Mouse (Mus musculus): ENCODE measurements around the gene Il17re.

GRCm38 (mm10) chr6:113487125-113487576 is 28.9 kb downstream of the Il17re start:
- TF ChIP-seq HCFC1 (IDR thresholded peaks at IDR 0.05; ENCODE audit: borderline replicate concordance, insufficient read depth, low read length) = no peak
- no peak for TF ChIP-seq ZC3H11A (IDR thresholded peaks at IDR 0.05; ENCODE audit: borderline replicate concordance, low read depth, low read length)
